Mouse (Mus musculus) liver, postnatal 0 days (tissue): Measurements from ENCODE around the gene Adgrl4.

ENCODE experiments used
- CTCF ChIP-seq: sonication (generic); IDR thresholded peaks from 2 replicates; pipeline ENCODE4 v1.5.1; 2016; ENCODE audit warnings: antibody characterized with exemption, low read depth
- EP300 ChIP-seq: IDR thresholded peaks from 2 replicates; pipeline ENCODE4 v1.6.1; 2016; ENCODE audit warnings: antibody characterized with exemption, low read depth, mild to moderate bottlenecking

GRCm38 (mm10) chr3:151393330-151393729 lies 44.4 kb upstream of the Adgrl4 start:
- TF ChIP-seq CTCF: no peak
- no peak for TF ChIP-seq EP300
